33 mouse cellular contexts compared by ENCODE assay signal in genomic region chr4:154682311-154682710, GRCm38 (mm10). TPM values are rescaled to one million over a fixed set of nuclear protein-coding genes. Genes with fewer than 3 reads are reported as not detected.
DNase-seq lines count a peak whose midpoint lies in the region; TF ChIP-seq lines count a peak whose summit lies in the region.
"Had no signal": no experiment of that assay in that cellular context is flagged by ENCODE, and none has a peak within 500 bp of the region (broad histone marks: within the 10 kb centered on the region; RNA-seq: fewer than 3 reads in every experiment).

No protein-coding gene starts in this region.

- WGBS in limb, embryonic 10.5 days, result 59% methylated on average over 14 of the region's 14 CpGs
- 54% methylated on average over 14 of the region's 14 CpGs for WGBS in hindbrain, embryonic 10.5 days

- TF ChIP-seq CTCF in ES-Bruce4 (IDR thresholded peaks at IDR 0.05; ENCODE audit: low read depth, low read length), result no peak

- H3K4me1 ChIP-seq in ES-Bruce4 (ENCODE audit: control insufficient read depth, insufficient read depth, low read length), result peaks cover 17% of the 10 kb centered on the region
- peaks cover 14 to 25% of the 10 kb centered on the region in 2 experiments for H3K4me1 ChIP-seq in ES-E14 (ENCODE audit: control insufficient read depth in 2 of 2, insufficient read depth in 2 of 2, low read length in 2 of 2, poor library complexity in 1 of 2)
- H3K4me1 ChIP-seq in limb, embryonic 10.5 days, result peaks cover 12% of the 10 kb centered on the region
- peaks cover 12% of the 10 kb centered on the region for H3K4me1 ChIP-seq in hindbrain, embryonic 10.5 days (replicated peaks)
- H3K4me1 ChIP-seq: embryonic facial prominence, embryonic 13.5 days; forebrain, embryonic 12.5 days; forebrain, embryonic 15.5 days; heart, embryonic 12.5 days; heart, embryonic 15.5 days had no signal

- 0 out of 2 replicates have a peak overlapping the region, but pooled peaks have one; percentile 4 for H3K9ac ChIP-seq in ES-Bruce4 (ENCODE audit: low read depth, poor library complexity, severe bottlenecking)
- H3K9ac ChIP-seq in ES-E14 (ENCODE audit: insufficient read depth, low read depth, low read length, poor library complexity, severe bottlenecking), result no peak overlapping the region
- H3K9ac ChIP-seq: embryonic facial prominence, embryonic 13.5 days; forebrain, embryonic 12.5 days; forebrain, embryonic 15.5 days; heart, embryonic 12.5 days; heart, embryonic 15.5 days; hindbrain, embryonic 14.5 days had no signal

- peak; percentile 87 for TF ChIP-seq EP300 in ES-Bruce4 (IDR thresholded peaks at IDR 0.05; ENCODE audit: insufficient read depth, low read depth, low read length)

- H3K4me3 ChIP-seq in ES-Bruce4 (ENCODE audit: low read depth, low read length), result no peak overlapping the region
- H3K4me3 ChIP-seq in ES-E14 (ENCODE audit: insufficient read depth in 1 of 2, low read depth in 1 of 2, low read length in 2 of 2, poor library complexity in 1 of 2, severe bottlenecking in 1 of 2), result no peak overlapping the region
- H3K4me3 ChIP-seq in limb, embryonic 10.5 days, result no peak overlapping the region
- no peak overlapping the region for H3K4me3 ChIP-seq in hindbrain, embryonic 10.5 days
- H3K4me3 ChIP-seq: embryonic facial prominence, embryonic 10.5 days; embryonic facial prominence, embryonic 13.5 days; erythroblast, embryonic 14.5 days; forebrain, embryonic 12.5 days; forebrain, embryonic 15.5 days; heart, embryonic 12.5 days; heart, embryonic 15.5 days had no signal

- no peak for DNase-seq in ES-E14 (ENCODE audit: low read depth, low spot score)
- no peak for DNase-seq in limb, embryonic 10.5 days (ENCODE audit: low spot score)
- no peak for DNase-seq in layer of hippocampus, postnatal 25 days (ENCODE audit: extremely low spot score in 1 of 2, low spot score in 1 of 2)
- no peak for DNase-seq in thymus, postnatal 36 days
- DNase-seq in hindbrain, embryonic 10.5 days (ENCODE audit: low spot score), result no peak
- DNase-seq: adrenal gland, adult 2 months; adrenal gland, postnatal 14 days; cerebellum, adult 11 months; cerebellum, adult 8-10 months; cerebellum, postnatal 10 days; cerebellum, postnatal 36 days; embryo, embryonic 11 days; gastrocnemius, postnatal 25 days; heart, adult 18-20 months; heart, postnatal 10 days; heart, postnatal 36 days had no signal

- H3K27ac ChIP-seq in ES-Bruce4 (ENCODE audit: insufficient read depth, low read length), result peak overlapping the region; percentile 93
- peak overlapping the region; percentile 93; the same call in 1 of the 2 replicates for H3K27ac ChIP-seq in ES-E14 (ENCODE audit: insufficient read depth, low read depth, low read length, poor library complexity, severe bottlenecking)
- 0 out of 2 replicates have a peak overlapping the region, but pooled peaks have one; percentile 19 for H3K27ac ChIP-seq in limb, embryonic 10.5 days
- no peak overlapping the region for H3K27ac ChIP-seq in hindbrain, embryonic 10.5 days
- H3K27ac ChIP-seq: embryonic facial prominence, embryonic 10.5 days; embryonic facial prominence, embryonic 13.5 days; forebrain, embryonic 12.5 days; forebrain, embryonic 15.5 days; heart, embryonic 15.5 days; hindbrain, embryonic 14.5 days; hindbrain, postnatal 0 days had no signal

- H3K9me3 ChIP-seq in ES-Bruce4 (replicated peaks; ENCODE audit: control insufficient read depth, insufficient read depth, low read length, poor library complexity, severe bottlenecking) (no peaks in the 10 kb centered on the region), ES-E14 (ENCODE audit: control insufficient read depth, insufficient read depth, low read depth, low read length) (no peaks in the 10 kb centered on the region)
- H3K9me3 ChIP-seq in limb, embryonic 10.5 days (replicated peaks), result no peaks in the 10 kb centered on the region
- H3K9me3 ChIP-seq in hindbrain, embryonic 10.5 days, result no peaks in the 10 kb centered on the region
- H3K9me3 ChIP-seq: embryonic facial prominence, embryonic 13.5 days; forebrain, embryonic 12.5 days; forebrain, embryonic 15.5 days; heart, embryonic 15.5 days had no signal

- H3K27me3 ChIP-seq in ES-Bruce4 (ENCODE audit: control insufficient read depth, insufficient read depth, low read length, poor library complexity, severe bottlenecking), result no peaks in the 10 kb centered on the region
- H3K27me3 ChIP-seq in limb, embryonic 10.5 days (ENCODE audit: low read depth, poor library complexity, severe bottlenecking), result peaks cover under 1% of the 10 kb centered on the region; the same call in 1 of the 2 replicates
- H3K27me3 ChIP-seq in hindbrain, embryonic 10.5 days (ENCODE audit: insufficient read depth, poor library complexity, severe bottlenecking), result peaks cover 30% of the 10 kb centered on the region
- H3K27me3 ChIP-seq: forebrain, embryonic 15.5 days had no signal

- H3K36me3 ChIP-seq in ES-Bruce4 (ENCODE audit: control insufficient read depth, insufficient read depth, low read length, poor library complexity, severe bottlenecking) (no peaks in the 10 kb centered on the region), ES-E14 (ENCODE audit: control insufficient read depth, insufficient read depth, low read length, poor library complexity, severe bottlenecking) (no peaks in the 10 kb centered on the region)
- no peaks in the 10 kb centered on the region for H3K36me3 ChIP-seq in limb, embryonic 10.5 days
- H3K36me3 ChIP-seq in hindbrain, embryonic 10.5 days, result no peaks in the 10 kb centered on the region
- H3K36me3 ChIP-seq: embryonic facial prominence, embryonic 10.5 days; embryonic facial prominence, embryonic 13.5 days; forebrain, embryonic 12.5 days; forebrain, embryonic 15.5 days; heart, embryonic 12.5 days; heart, embryonic 15.5 days had no signal

- in situ Hi-C loops in ES-E14 (cut with MboI; ENCODE audit: low sequenced_read_pairs in 2 of 2, unreplicated experiment in 2 of 2), result no loop called here

- no peak for TF ChIP-seq POLR2A in ES-Bruce4 (IDR thresholded peaks at IDR 0.05; ENCODE audit: insufficient read depth, low read length)

TF ChIP-seq in ES-E14, 5 proteins besides CTCF, POLR2A, EP300 and RAD21:
- no peak for TF ChIP-seq ZC3H11A (IDR thresholded peaks at IDR 0.05; ENCODE audit: borderline replicate concordance, low read depth, low read length)
- no peak for TF ChIP-seq MAFK (IDR thresholded peaks at IDR 0.05; ENCODE audit: insufficient read depth, low read depth, low read length)
- no peak for TF ChIP-seq ZNF384 (IDR thresholded peaks at IDR 0.05; ENCODE audit: low read depth, low read length)
- no peak for TF ChIP-seq CHD2 (IDR thresholded peaks at IDR 0.05; ENCODE audit: low read depth, low read length)
TF ChIP-seq in ES-E14: peak in this region for 0.

RNA-seq across cellular contexts. Expression of gene Actrt2, which starts 14.6 kb away (rescaled TPM):
- polyA plus RNA-seq in ES-Bruce4 (2011; ENCODE audit: insufficient read depth, insufficient read length, low read depth, missing spikeins), result not detected in 2 replicates
- not detected in 2 replicates for total RNA-seq in ES-E14 (2012; rRNA removed)
- not detected in 2 replicates for polyA plus RNA-seq in limb, embryonic 10.5 days (2016; fragmentation: Nextera tagmentation; extraction: Ambion mirVana)
- not detected for total RNA-seq in layer of hippocampus, postnatal 25 days (2021)
- polyA plus RNA-seq in hindbrain, embryonic 10.5 days (2016; fragmentation: Nextera tagmentation; extraction: Ambion mirVana), result not detected in 2 replicates
- total RNA-seq: adrenal gland, adult 2 months; adrenal gland, postnatal 14 days; adrenal gland, postnatal 4 days; gastrocnemius, adult 8-10 months; gastrocnemius, postnatal 25 days; heart, adult 18-20 months; heart, postnatal 10 days; heart, postnatal 36 days; hindbrain, postnatal 0 days had no signal
- polyA plus RNA-seq: adrenal gland, adult 2 months; C2C12; CD4-positive, CD25-positive, alpha-beta regulatory T cell, adult 4 months; cortical plate, adult 2 months; embryonic facial prominence, embryonic 10.5 days; embryonic facial prominence, embryonic 13.5 days; erythroblast, embryonic 14.5 days; forebrain, embryonic 12.5 days; forebrain, embryonic 15.5 days; heart, embryonic 12.5 days; heart, embryonic 15.5 days; hindbrain, embryonic 11.5 days; hindbrain, embryonic 14.5 days; hindbrain, postnatal 0 days; intestine, embryonic 14.5 days had no signal

RNA-seq across cellular contexts. Expression of gene Prdm16, which starts 45.6 kb away (rescaled TPM):
- polyA plus RNA-seq in ES-Bruce4 (2011; ENCODE audit: insufficient read depth, insufficient read length, low read depth, missing spikeins), result 3.1 and 5.4 TPM in 2 replicates
- 3.1 and 3.2 TPM in 2 replicates for total RNA-seq in ES-E14 (2012; rRNA removed)
- 67.4 and 93.9 TPM in 2 replicates for polyA plus RNA-seq in limb, embryonic 10.5 days (2016; fragmentation: Nextera tagmentation; extraction: Ambion mirVana)
- total RNA-seq in layer of hippocampus, postnatal 25 days (2021), result 10 to 100 TPM; 10.1 to 10.3 TPM
- polyA plus RNA-seq in hindbrain, embryonic 10.5 days (2016; fragmentation: Nextera tagmentation; extraction: Ambion mirVana), result 15.3 and 23.5 TPM in 2 replicates
- polyA plus RNA-seq: C2C12 had no signal
